Mouse (Mus musculus) C2C12 (cell line): ENCODE data around the gene Siah1a. TPM values are rescaled to one million over a fixed set of nuclear protein-coding genes. Genes with fewer than 3 reads are reported as not detected.

Experiments used
- H3K27me3 ChIP-seq: one replicate; pipeline ENCODE4 v1.6.1; 2011; ENCODE audit not compliant: control insufficient read depth, insufficient read depth, insufficient read length
- H3K36me3 ChIP-seq: one replicate; pipeline ENCODE4 v1.6.1; 2011; ENCODE audit not compliant: control insufficient read depth, insufficient read depth
- H3K4me3 ChIP-seq: one replicate; pipeline ENCODE4 v1.5.1; 2011; ENCODE audit warnings: mild to moderate bottlenecking, control low read depth; ENCODE audit not compliant: poor library complexity, insufficient read depth, severe bottlenecking
- H3K79me2 ChIP-seq: one replicate; pipeline ENCODE4 v1.6.1; 2011; ENCODE audit not compliant: control insufficient read depth, insufficient read depth
- H3K79me3 ChIP-seq: one replicate; pipeline ENCODE4 v1.6.1; 2011; ENCODE audit warnings: low read depth, control low read depth
- H3ac ChIP-seq: one replicate; pipeline ENCODE3; 2011; ENCODE audit warnings: low read depth; ENCODE audit not compliant: control insufficient read depth, insufficient read length
- CEBPB ChIP-seq: IDR thresholded peaks from one replicate; pipeline ENCODE4 v1.6.1; 2011; ENCODE audit warnings: low read depth, mild to moderate bottlenecking, control low read depth, moderate library complexity
- CTCF ChIP-seq: IDR thresholded peaks from one replicate; pipeline ENCODE4 v1.5.1; 2011; ENCODE audit not compliant: control insufficient read depth, insufficient read depth, insufficient read length
- FOSL1 ChIP-seq: IDR thresholded peaks from one replicate; pipeline ENCODE4 v1.8.0; 2011; ENCODE audit warnings: mild to moderate bottlenecking, low read length; ENCODE audit not compliant: poor library complexity, insufficient read depth, severe bottlenecking
- MAX ChIP-seq: IDR thresholded peaks from one replicate; pipeline ENCODE4 v1.6.1; 2011; ENCODE audit warnings: mild to moderate bottlenecking, control low read depth
- MYOD1 ChIP-seq: IDR thresholded peaks from one replicate; pipeline ENCODE4 v1.6.1; 2011; ENCODE audit warnings: low read depth; ENCODE audit not compliant: control insufficient read depth, insufficient read length
- MYOG ChIP-seq: IDR thresholded peaks from one replicate; pipeline ENCODE4 v1.6.1; 2011; ENCODE audit not compliant: control insufficient read depth, insufficient read length; ENCODE audit errors: extremely low read depth
- USF1 ChIP-seq: IDR thresholded peaks from one replicate; pipeline ENCODE4 v1.6.1; 2011; ENCODE audit warnings: low read depth, mild to moderate bottlenecking, control low read depth, moderate library complexity
- long read RNA-seq, 2 experiments: library from polyadenylated mRNA; unstranded; transcript quantifications; one replicate each; pipeline ENCODE4 v2.0.0; 2019 to 2020
- polyA plus RNA-seq: library from polyadenylated mRNA; unstranded; fragments of >200 nt; fragmentation: generic; extraction: Trizol; gene quantifications from one replicate; pipeline ENCODE4 v1.2.1, GENCODE M21; 2012; ENCODE audit warnings: missing spikeins

Gene Siah1a
- 9.1 TPM for polyA plus RNA-seq
- long read RNA-seq, experiment 1, partial matches to known transcripts = 0 of 8 reads
- long read RNA-seq, experiment 1, other reads (novel, unspliced or antisense) = 7 of 8 reads
- long read RNA-seq, experiment 2, partial matches to known transcripts = 0 of 4 reads
- long read RNA-seq, experiment 2, other reads (novel, unspliced or antisense) = 4 of 4 reads

DNA sequence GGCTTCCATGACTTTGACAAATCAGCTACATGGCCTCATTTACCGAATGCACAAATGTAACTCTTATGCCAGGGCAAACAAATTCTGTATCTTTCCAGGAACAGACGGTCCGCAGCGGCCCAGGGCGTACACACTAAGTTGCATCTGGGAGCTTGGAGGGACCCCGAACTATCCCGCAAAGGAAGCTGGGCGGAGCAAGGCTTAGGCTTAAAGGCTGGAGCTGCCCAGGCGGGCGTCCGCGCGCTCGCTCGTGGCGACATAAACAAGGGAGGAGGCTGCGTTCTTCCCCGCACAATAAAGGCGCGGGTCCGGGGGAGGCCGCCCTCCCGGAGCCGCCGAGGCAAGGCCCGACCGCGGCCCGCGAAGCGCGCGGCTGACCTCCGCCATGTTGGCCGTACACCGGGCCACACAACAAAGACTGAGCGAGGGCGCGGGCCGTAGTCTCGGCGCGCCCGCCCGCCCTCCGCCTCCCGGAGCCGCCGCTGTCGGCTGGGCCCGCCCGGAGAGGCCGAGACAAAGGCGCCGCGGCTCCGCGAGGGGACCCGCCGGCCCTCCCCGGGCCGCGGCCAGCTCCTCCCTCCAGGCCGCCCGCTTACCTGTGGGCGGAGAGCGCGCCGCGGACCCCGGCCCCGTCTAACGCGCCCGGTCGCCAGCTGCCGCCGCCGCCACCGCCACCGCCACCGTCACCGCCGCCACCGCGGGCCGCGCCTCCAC lies at the start of gene Siah1a, which contains the start of gene Gm10638:
Gene Siah1a (minus strand): TSS at position 714 of the 714 bp plus-strand sequence.
Gene Gm10638 (plus strand): TSS at position 479 of the 714 bp plus-strand sequence.
- Histone ChIP-seq H3K27me3 (no peaks in the 10 kb centered on the region), H3K79me3 (peaks cover 48% of the 10 kb centered on the region), H3K4me3 (peak within 1 kb of the TSS; percentile 71), H3K79me2 (peaks cover 53% of the 10 kb centered on the region), H3ac (peak within 1 kb of the TSS; percentile 95), H3K36me3 (no peaks in the 10 kb centered on the region)
- TF ChIP-seq FOSL1 (no peak), CEBPB (no peak), USF1 (no peak), CTCF (no peak), MYOD1 (no peak), MYOG (no peak), MAX (no peak)

DNA sequence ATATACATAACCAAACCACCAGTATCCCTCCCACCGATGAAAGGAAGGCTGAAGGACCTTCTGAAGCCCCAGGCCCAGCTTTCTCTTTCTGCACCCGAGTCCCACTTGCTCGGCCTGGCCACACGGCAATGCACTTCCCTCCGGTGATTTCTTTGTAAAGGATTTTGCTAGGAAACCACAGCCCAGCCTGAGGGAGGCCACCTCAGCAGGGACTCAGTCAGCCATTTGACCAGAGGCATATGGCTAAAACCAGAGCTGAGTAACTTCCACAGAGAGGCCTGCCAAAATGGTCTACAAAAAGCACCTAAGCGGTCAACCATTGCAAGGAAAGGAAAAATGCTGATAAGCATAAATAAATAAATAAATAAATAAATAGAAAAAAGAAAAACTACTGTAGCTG lies 49.0 kb upstream of the Siah1a start:
- no peak overlapping the region for H3K4me3 ChIP-seq
- no peaks in the 10 kb centered on the region for H3K79me2 ChIP-seq
- H3K79me3 ChIP-seq = no peaks in the 10 kb centered on the region
- H3K27me3 ChIP-seq = no peaks in the 10 kb centered on the region
- no peak overlapping the region for H3ac ChIP-seq
- no peaks in the 10 kb centered on the region for H3K36me3 ChIP-seq
- no peak for TF ChIP-seq MYOD1
- TF ChIP-seq FOSL1 = no peak
- TF ChIP-seq MYOG = no peak
- no peak for TF ChIP-seq CTCF
- TF ChIP-seq MAX = no peak
- no peak for TF ChIP-seq USF1
- no peak for TF ChIP-seq CEBPB

DNA sequence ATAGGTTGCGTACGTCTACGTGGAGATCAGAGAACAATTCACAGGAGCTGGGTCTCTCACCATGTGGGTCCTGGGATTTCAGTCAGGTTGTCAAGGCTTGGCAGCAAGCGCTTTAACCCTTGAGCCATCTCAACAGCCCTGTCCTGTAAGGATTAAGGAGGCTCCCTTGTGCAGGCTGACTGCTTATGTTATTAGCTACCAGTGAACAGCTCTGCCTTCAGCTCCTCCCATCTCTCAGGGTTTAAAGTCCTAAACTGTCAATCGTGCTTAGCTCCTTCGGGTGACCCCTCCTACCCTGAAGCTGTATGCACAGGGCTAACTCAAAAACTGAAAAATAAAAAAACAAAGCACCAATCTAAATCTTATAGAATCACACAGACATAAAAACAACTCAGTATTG lies 45.8 kb upstream of the Siah1a start:
- H3ac ChIP-seq = no peak overlapping the region
- TF ChIP-seq USF1 = no peak
- TF ChIP-seq MAX = no peak
- no peak for TF ChIP-seq MYOD1
- TF ChIP-seq MYOG = no peak
- no peak for TF ChIP-seq CEBPB
- no peak for TF ChIP-seq FOSL1
- no peak for TF ChIP-seq CTCF
- no peaks in the 10 kb centered on the region for H3K79me3 ChIP-seq
- H3K4me3 ChIP-seq = no peak overlapping the region
- H3K27me3 ChIP-seq = no peaks in the 10 kb centered on the region
- H3K79me2 ChIP-seq = no peaks in the 10 kb centered on the region
- no peaks in the 10 kb centered on the region for H3K36me3 ChIP-seq

DNA sequence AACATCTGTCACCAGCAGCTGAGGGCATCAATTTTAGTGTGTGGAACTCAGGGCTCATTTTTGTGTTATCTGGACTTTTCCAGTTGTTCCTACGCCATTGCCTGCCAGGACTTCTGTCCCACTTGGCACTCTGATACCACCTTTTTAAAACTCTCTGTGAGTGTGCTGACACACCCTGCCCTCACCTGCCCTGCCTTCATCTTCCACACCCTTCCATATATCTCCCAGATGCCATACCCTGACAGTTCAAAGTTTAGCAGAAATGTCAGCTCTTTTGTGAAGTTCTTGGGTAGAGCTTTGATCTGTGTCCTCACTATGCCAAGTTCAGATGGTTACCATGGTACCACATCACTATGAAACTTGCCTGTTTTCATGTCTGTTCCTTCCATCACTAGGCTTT lies 43.8 kb upstream of the Siah1a start:
- Histone ChIP-seq H3ac (no peak overlapping the region), H3K4me3 (no peak overlapping the region), H3K79me3 (no peaks in the 10 kb centered on the region), H3K79me2 (no peaks in the 10 kb centered on the region), H3K27me3 (no peaks in the 10 kb centered on the region), H3K36me3 (no peaks in the 10 kb centered on the region)
- TF ChIP-seq CTCF (no peak), FOSL1 (no peak), MYOD1 (no peak), MYOG (no peak), MAX (no peak), CEBPB (no peak), USF1 (no peak)

DNA sequence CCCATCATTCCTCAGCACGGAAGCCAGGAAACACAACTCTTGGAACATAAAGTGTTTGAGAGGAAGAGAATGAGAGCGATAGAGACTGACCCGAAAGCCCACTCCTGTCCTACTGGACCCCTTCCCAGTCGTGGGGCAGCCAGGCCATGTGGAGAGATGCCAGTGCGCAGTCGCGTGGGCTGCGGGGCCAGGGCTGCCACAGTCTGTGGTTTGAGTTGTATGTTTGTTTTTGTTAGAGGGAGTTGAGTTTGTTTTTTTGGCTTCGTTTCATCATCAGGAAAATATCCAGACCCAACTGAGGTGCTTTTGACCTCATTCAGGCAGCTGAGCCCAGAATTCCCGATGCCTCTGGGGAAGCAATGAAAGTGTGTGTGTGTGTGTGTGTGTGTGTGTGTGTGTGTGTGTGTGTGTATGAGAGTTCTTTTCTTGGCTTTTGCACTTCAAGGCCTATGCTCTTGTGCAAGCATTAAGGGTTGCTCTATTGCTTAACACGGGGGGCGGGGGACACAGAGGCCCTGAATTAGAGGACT lies 42.2 kb upstream of the Siah1a start:
- Histone ChIP-seq H3ac (no peak overlapping the region), H3K4me3 (no peak overlapping the region)

DNA sequence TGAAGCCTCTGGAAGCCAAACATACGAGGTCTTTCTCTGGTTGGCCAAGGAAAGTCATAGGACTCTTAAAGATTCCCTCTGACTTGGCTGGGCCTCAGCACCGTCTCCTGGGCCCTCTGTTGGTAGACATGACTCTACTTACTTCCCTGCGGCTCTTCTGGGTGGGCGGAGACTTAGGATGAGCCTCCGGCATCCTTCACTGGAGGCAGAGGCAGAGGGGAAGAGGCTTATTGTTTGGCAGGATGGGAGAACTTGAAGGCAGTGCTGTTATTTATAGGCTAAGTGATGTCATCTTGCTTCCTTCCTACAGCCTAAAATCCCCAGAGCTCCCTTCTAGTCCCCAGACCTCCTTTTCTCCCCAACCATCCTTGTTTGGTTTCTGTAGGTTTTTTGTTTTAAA lies 40.8 kb upstream of the Siah1a start:
- H3K79me3 ChIP-seq = no peaks in the 10 kb centered on the region
- TF ChIP-seq MYOD1 (no peak), CTCF (no peak), MYOG (no peak), CEBPB (no peak), USF1 (no peak)
- H3ac ChIP-seq = no peak overlapping the region
- no peaks in the 10 kb centered on the region for H3K79me2 ChIP-seq
- H3K36me3 ChIP-seq = no peaks in the 10 kb centered on the region
- H3K27me3 ChIP-seq = no peaks in the 10 kb centered on the region
- no peak overlapping the region for H3K4me3 ChIP-seq

More for the DNA sequence above, 42.2 kb upstream of the Siah1a start:
- Histone ChIP-seq H3K27me3 (no peaks in the 10 kb centered on the region), H3K79me2 (no peaks in the 10 kb centered on the region), H3K79me3 (no peaks in the 10 kb centered on the region), H3K36me3 (no peaks in the 10 kb centered on the region)
- TF ChIP-seq USF1 (no peak), FOSL1 (no peak), MYOD1 (no peak), MAX (no peak), MYOG (no peak), CEBPB (no peak)
